Mouse (Mus musculus): ENCODE data around the gene Slc35b2. TPM values are rescaled to one million over a fixed set of nuclear protein-coding genes. Genes with fewer than 3 reads are reported as not detected.

Slc35b2 gene
- total and polyA plus RNA-seq, 2 experiments from 2014 or later: 83.8 to 87.0 TPM

- no peaks in the 10 kb centered on the region for H3K9me3 ChIP-seq (ENCODE audit: low read length)
- H3K36me3 ChIP-seq (ENCODE audit: insufficient read depth): peaks cover 17% of the 10 kb centered on the region
- H3K27ac ChIP-seq (ENCODE audit: low read depth, low read length): peak overlapping the region; percentile 93; the same call in 1 of the 2 replicates
- H3K4me1 ChIP-seq (ENCODE audit: insufficient read depth): peaks cover 8% of the 10 kb centered on the region
- H3K27me3 ChIP-seq (ENCODE audit: insufficient read depth, low read length): no peaks in the 10 kb centered on the region
- H3K9ac ChIP-seq: peak overlapping the region; percentile 97
- H3K4me3 ChIP-seq (ENCODE audit: low read depth, low read length): peak overlapping the region; percentile 88; the same call in 1 of the 2 replicates
- WGBS: 32% methylated on average over 5 of the region's 5 CpGs
- H3K4me2 ChIP-seq (ENCODE audit: low read depth): peak overlapping the region; percentile 55
- no peak for DNase-seq
- no peak for ATAC-seq
- no peak for TF ChIP-seq CTCF (IDR thresholded peaks at IDR 0.05; ENCODE audit: low read depth)
Measured at GRCm38 (mm10) chr17:45550253-45550652, 13.4 kb upstream of the Slc35b2 start.

DNA sequence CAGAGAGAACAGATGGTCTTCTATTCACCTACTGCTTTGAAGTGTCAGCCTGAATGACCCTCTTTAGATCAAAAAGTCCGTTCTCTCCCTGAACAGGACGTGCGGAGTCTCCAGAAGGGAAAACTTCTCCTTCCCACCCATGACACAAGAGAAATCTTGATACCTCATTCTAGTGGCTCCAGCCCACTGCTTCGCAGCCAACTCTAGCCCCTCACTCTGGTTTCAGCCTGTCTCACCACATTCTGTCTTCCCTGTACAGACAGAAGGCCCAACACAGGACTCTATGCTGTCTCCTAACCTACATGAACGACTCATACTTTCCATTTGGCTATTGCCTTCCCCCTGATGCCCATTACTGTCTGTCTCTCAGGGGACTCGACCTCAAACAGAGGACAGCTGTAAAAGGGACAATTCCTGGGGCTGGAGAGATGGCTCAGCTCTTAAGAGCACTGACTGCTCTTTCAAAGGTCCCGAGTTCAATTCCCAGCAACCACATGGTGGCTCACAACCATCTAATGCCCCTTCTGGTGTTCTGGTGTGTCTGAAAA lies 12.4 kb upstream of the Slc35b2 start:
- Histone ChIP-seq H3K27me3 (ENCODE audit: insufficient read depth, low read length) (no peaks in the 10 kb centered on the region), H3K4me3 (ENCODE audit: low read depth, low read length) (no peak overlapping the region), H3K4me2 (ENCODE audit: low read depth) (no peak overlapping the region), H3K36me3 (ENCODE audit: insufficient read depth) (peaks cover 7% of the 10 kb centered on the region), H3K27ac (ENCODE audit: low read depth, low read length) (no peak overlapping the region), H3K4me1 (ENCODE audit: insufficient read depth) (peaks cover 12% of the 10 kb centered on the region), H3K9ac (no peak overlapping the region), H3K9me3 (ENCODE audit: low read length) (no peaks in the 10 kb centered on the region)
- ATAC-seq: no peak
- no peak for DNase-seq
- 47% methylated on average over 7 of the region's 7 CpGs for WGBS
- TF ChIP-seq CTCF (IDR thresholded peaks at IDR 0.05; ENCODE audit: low read depth): no peak

- Histone ChIP-seq H3K36me3 (ENCODE audit: insufficient read depth) (0 out of 2 replicates have a peak, but pooled peaks cover 2% of the 10 kb centered on the region), H3K27ac (ENCODE audit: low read depth, low read length) (no peak overlapping the region), H3K9ac (no peak overlapping the region), H3K4me1 (ENCODE audit: insufficient read depth) (peaks cover 14% of the 10 kb centered on the region), H3K4me2 (ENCODE audit: low read depth) (no peak overlapping the region), H3K9me3 (ENCODE audit: low read length) (no peaks in the 10 kb centered on the region), H3K4me3 (ENCODE audit: low read depth, low read length) (no peak overlapping the region), H3K27me3 (ENCODE audit: insufficient read depth, low read length) (no peaks in the 10 kb centered on the region)
- ATAC-seq (0 out of 2 replicates have a peak, but pooled peaks have one; percentile 18), DNase-seq (peak; percentile 87)
- 2% methylated on average over 8 of the region's 8 CpGs for WGBS
- TF ChIP-seq CTCF (IDR thresholded peaks at IDR 0.05; ENCODE audit: low read depth): peak; percentile 94
Measured at GRCm38 (mm10) chr17:45551816-45552451, 11.7 kb upstream of the Slc35b2 start.

DNA sequence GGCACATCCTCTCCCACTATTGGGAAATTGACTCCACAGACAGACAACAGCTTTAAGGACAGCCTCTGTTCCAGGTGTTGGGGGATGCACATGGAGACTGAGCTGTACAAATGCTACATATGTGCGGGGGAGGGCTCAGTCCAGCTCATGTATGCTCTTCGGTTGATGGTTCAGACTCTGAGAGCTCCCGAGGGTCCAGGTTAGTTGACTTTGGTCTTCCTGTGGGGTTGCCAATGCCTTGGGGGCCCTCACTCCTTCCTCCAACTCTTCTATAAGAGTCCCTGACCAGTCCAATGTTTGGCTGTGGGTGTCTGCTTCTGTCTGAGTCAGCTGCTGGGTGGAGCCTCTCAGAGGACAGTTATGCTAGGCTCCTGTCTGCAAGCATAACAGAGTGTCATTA lies 10.6 kb upstream of the Slc35b2 start:
- DNase-seq (no peak), ATAC-seq (no peak)
- Histone ChIP-seq H3K27me3 (ENCODE audit: insufficient read depth, low read length) (no peaks in the 10 kb centered on the region), H3K4me1 (ENCODE audit: insufficient read depth) (peaks cover 9% of the 10 kb centered on the region), H3K9me3 (ENCODE audit: low read length) (no peaks in the 10 kb centered on the region), H3K4me3 (ENCODE audit: low read depth, low read length) (no peak overlapping the region), H3K27ac (ENCODE audit: low read depth, low read length) (no peak overlapping the region), H3K36me3 (ENCODE audit: insufficient read depth) (no peaks in the 10 kb centered on the region), H3K9ac (no peak overlapping the region), H3K4me2 (ENCODE audit: low read depth) (no peak overlapping the region)
- 86% methylated on average over 3 of the region's 3 CpGs for WGBS
- TF ChIP-seq CTCF (IDR thresholded peaks at IDR 0.05; ENCODE audit: low read depth): no peak

DNA sequence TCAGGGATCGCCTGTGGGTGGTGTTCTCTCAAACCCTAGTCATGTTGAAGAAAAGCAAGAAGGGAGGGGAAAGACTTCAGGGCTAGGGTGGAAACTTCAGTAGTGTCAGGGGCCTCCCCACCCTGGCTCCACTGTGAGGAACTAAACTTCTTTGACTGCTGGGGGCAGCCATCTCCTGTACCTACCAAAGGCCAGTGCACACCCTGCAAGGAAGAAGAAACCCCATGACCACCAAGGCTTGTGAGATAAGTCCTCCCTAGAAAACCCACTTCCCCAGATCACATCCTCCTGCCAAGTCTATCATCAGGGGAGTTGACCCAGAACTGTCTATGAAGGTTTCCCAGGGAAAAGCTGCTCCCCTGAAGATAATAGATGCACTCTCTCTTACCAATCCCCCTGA lies 9.3 kb upstream of the Slc35b2 start:
- no peak for TF ChIP-seq CTCF (IDR thresholded peaks at IDR 0.05; ENCODE audit: low read depth)
- no peaks in the 10 kb centered on the region for H3K27me3 ChIP-seq (ENCODE audit: insufficient read depth, low read length)
- DNase-seq: no peak
- no peak for ATAC-seq
- H3K9ac ChIP-seq: no peak overlapping the region
- H3K27ac ChIP-seq (ENCODE audit: low read depth, low read length): no peak overlapping the region
- H3K9me3 ChIP-seq (ENCODE audit: low read length): no peaks in the 10 kb centered on the region
- no peaks in the 10 kb centered on the region for H3K36me3 ChIP-seq (ENCODE audit: insufficient read depth)
- no peak overlapping the region for H3K4me2 ChIP-seq (ENCODE audit: low read depth)
- WGBS: 65% methylated on average over 1 of the region's 1 CpGs
- peaks cover 6% of the 10 kb centered on the region for H3K4me1 ChIP-seq (ENCODE audit: insufficient read depth)
- H3K4me3 ChIP-seq (ENCODE audit: low read depth, low read length): no peak overlapping the region

DNA sequence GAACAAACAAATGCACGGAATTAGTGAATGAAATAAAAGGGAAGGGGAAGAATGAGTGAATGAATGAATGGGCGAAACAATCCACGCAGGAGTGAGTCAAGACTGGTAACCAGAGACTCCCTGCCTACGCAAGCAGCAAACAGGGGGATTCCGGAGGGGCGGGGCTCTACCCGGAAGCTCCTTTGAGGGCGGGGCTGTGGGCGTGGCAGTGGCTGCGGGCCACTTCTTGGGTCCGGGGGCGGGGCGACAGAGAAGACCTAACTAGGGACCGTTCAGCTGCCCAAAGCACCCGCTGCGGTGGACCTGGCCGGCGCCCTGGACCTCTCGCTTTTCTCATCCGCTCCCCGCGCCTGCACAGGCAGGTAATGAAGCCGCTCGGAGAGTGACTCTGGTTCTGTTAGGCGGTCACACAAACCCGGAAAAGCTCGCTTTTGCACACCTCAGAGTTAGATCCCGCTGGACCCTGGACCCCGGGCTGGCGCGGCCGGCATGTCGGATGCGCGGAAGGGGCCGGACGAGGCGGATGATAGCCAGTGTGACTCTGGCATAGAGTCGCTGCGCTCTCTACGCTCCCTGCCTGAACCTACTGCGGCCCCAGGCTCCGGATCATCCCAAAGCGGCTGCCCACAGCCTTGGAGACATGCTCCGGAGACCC lies 8.1 kb upstream of the Slc35b2 start, which contains the start of gene Nfkbie:
TSS of gene Nfkbie (plus strand) at position 252 of the 655 bp plus-strand sequence.
- Histone ChIP-seq H3K4me2 (ENCODE audit: low read depth) (peak within 1 kb of the TSS; percentile 93), H3K27ac (ENCODE audit: low read depth, low read length) (no peak within 1 kb of the TSS)
- 5% methylated on average over 43 of the region's 45 CpGs for WGBS

GRCm38 (mm10) chr17:45556107-45556489 lies 7.6 kb upstream of the Slc35b2 start:
- H3K9ac ChIP-seq: peak overlapping the region; percentile 56
- H3K4me2 ChIP-seq (ENCODE audit: low read depth): peak overlapping the region; percentile 93
- no peaks in the 10 kb centered on the region for H3K27me3 ChIP-seq (ENCODE audit: insufficient read depth, low read length)
- WGBS: 3% methylated on average over 14 of the region's 14 CpGs
- peak overlapping the region; percentile 53 for H3K4me3 ChIP-seq (ENCODE audit: low read depth, low read length)
- no peaks in the 10 kb centered on the region for H3K9me3 ChIP-seq (ENCODE audit: low read length)
- ATAC-seq (peak; percentile 4; the same call in 1 of the 2 replicates), DNase-seq (no peak)
- no peak for TF ChIP-seq CTCF (IDR thresholded peaks at IDR 0.05; ENCODE audit: low read depth)
- no peaks in the 10 kb centered on the region for H3K36me3 ChIP-seq (ENCODE audit: insufficient read depth)
- H3K27ac ChIP-seq (ENCODE audit: low read depth, low read length): no peak overlapping the region
- H3K4me1 ChIP-seq (ENCODE audit: insufficient read depth): 0 out of 2 replicates have a peak, but pooled peaks cover 6% of the 10 kb centered on the region

More for the DNA sequence above, 8.1 kb upstream of the Slc35b2 start, which contains the start of gene Nfkbie:
- Histone ChIP-seq H3K36me3 (ENCODE audit: insufficient read depth) (no peaks in the 10 kb centered on the region), H3K9me3 (ENCODE audit: low read length) (no peaks in the 10 kb centered on the region), H3K4me3 (ENCODE audit: low read depth, low read length) (peak within 1 kb of the TSS; percentile 53), H3K4me1 (ENCODE audit: insufficient read depth) (0 out of 2 replicates have a peak, but pooled peaks cover 6% of the 10 kb centered on the region), H3K27me3 (ENCODE audit: insufficient read depth, low read length) (no peaks in the 10 kb centered on the region), H3K9ac (peak within 1 kb of the TSS; percentile 56)
- ATAC-seq (peak; percentile 81), DNase-seq (peak; percentile 85)
- no peak for TF ChIP-seq CTCF (IDR thresholded peaks at IDR 0.05; ENCODE audit: low read depth)
